Mouse (Mus musculus): ENCODE data around the gene Smim8.
A peak's percentile ranks its signal among the peaks of the same experiment; 100 is the strongest.
"Not testable (repeated sequence)": the region's sequence is repeated elsewhere in the genome, so short reads cannot be mapped to it uniquely, and the experiment has no call there.

Smim8 gene

GRCm38 (mm10) chr4:34777677-34778527 is at the start of gene Smim8:
Smim8 (minus strand) TSS chr4:34778423.
- peak; percentile 96 for DNase-seq (ENCODE audit: low spot score)

GRCm38 (mm10) chr4:34823901-34824300 is 45.7 kb upstream of the Smim8 start:
- no peak for DNase-seq (ENCODE audit: low spot score)

DNA sequence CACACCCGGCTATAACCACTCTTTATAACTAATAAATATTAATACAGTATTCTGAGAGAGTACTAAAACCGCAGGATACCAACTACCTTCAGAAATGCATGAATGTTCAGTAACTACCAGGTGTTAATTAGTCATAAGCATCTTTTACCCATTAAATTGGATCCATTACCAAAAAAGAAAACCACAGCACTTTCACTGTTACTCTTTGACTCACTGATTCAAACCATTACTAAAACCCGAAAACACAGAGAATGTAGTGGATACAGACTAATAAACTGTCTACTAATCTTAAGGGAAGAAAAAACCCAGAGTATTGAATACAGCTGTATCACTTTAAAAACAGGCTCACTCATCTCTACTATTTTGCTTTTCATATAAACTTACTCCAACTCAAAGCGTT is 41.7 kb upstream of the Smim8 start:
- no peak for DNase-seq (ENCODE audit: low spot score)

DNA sequence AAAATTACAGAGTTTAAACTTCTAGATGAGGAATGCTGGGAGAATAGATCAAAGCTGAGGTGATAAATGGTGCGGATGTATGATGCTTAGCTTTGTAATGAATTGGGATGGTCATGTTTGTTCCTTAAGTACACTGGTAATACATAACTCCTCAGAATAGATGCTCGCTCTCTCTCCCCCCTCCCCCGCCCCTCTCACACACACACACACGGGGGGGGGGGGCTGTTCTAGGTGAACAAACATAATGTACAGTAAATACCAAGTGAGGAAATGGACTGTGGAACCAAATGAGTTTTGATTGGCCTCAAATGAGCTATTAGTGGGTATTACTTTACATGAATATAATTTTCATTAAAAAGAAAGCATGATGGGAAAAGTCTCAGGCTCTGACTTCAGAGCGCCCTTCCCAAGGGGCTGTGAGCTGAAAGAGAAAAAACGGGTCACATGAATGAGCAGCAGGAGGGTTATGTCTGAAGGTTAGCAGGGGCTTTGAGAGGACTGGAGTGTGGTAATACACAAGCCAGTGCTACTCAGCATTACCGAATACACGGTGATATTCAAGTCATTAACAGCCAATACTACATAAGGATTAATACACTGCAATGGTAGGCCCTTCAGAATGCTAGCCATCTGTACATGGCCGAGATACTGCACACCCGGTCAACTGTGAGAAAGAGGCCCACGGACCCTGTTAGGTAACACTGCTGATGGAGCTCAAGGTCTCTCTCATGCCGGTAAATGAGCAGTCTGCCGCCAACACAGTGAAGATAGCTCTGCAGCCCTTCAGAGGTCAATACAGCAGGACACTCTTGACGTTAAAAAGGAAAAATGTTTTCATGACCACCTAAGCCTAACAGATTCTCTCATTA is 23.2 kb upstream of the Smim8 start:
- no peak for DNase-seq (ENCODE audit: low spot score)

- DNase-seq (ENCODE audit: low spot score), result no peak
Observed at GRCm38 (mm10) chr4:34798005-34798404, 19.8 kb upstream of the Smim8 start.

DNA sequence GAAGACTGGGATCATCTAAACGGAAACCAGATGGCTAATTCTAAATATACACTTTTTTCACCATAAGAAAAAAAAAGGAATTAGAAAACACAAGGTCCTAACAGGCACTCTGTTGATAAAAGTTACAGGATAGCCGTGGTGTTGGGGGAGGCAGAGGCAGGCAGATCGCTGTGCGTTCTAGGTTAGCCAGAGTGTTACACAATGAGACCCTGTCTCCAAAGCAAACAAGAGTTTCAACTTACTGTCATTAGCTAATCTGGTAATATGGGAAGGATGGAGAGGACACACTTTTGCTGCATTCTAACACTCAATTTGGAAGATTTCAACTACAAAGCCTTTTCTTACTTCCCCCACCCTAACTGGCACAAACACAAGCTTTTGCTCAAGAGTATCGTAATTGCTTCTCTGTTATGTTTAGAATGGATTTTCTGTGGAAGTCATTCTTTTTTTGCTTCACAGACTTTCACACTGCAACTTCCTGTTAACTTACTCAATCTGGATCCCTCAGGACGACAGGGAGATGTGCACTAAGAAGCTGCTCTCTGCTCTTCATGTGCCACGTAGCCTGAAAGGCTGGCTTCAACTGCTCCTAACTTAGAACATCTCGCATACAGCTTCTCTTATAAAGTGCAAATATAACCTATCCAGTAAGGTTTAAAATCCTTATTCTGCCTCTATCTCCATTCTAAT is 19.2 kb upstream of the Smim8 start:
- DNase-seq (ENCODE audit: low spot score), result no peak

DNA sequence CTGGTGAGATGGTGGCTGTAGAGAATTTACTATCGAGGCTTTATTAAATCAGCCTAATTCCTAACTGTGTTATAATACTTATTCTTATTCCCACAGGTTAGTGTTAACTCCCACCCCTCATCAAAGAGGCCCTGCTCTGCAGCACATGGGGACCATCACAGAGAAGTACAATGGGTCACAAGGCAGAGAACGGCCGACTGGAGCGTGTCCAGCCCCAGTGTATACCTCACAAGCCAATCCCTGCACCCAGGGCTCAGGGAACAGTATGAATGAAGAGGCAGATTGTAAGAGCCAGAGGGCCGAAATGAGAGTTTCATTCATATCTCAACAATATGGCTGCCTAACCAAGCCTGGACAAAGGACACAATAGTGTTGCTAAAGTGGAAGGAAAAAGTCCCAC is 18.1 kb upstream of the Smim8 start:
- no peak for DNase-seq (ENCODE audit: low spot score)

DNA sequence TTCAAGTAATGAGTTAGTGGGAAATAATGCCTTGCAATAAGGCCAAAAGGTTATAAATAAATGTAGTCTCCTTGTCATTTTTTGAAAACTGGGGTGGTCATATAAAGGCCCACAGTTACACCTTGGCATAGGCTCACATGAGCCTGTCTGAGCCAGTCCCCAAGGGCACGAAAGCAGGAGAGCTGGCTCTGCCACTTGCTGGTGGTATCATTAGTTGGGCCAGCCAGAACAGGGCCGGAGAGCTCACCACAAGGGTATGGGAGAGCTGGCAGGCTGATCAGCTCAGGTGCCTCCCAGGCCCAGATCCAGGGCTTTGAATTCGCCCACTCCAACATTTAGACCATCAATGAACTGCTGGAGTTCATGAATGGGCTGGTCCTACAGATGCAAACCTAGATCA is 8.3 kb upstream of the Smim8 start:
- no peak for DNase-seq (ENCODE audit: low spot score)

GRCm38 (mm10) chr4:34785646-34786045 is 7.4 kb upstream of the Smim8 start:
- no peak for DNase-seq (ENCODE audit: low spot score)

- DNase-seq (ENCODE audit: low spot score), result no peak
Observed at GRCm38 (mm10) chr4:34784865-34785264, 6.6 kb upstream of the Smim8 start.

DNA sequence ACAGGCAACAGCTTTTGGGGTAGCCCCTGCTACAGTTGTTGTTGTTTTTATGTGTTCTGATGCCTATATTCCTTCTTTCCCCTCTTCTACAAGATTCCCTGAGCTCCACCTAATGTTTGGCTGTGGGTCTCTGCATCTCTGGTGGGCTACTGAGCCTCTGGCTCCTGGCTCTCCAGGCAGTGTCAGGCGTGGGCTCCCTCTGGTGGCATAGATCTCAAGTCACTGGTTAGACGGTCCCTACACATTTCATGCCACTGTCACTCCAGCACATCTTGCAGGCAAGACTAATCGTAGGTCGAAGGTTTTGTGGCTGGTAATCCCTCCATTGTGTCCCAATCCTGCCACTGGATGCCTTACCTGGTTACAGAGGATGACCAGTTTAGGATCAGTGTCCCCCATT is 4.5 kb upstream of the Smim8 start:
- peak; percentile 45 for DNase-seq (ENCODE audit: low spot score)

DNA sequence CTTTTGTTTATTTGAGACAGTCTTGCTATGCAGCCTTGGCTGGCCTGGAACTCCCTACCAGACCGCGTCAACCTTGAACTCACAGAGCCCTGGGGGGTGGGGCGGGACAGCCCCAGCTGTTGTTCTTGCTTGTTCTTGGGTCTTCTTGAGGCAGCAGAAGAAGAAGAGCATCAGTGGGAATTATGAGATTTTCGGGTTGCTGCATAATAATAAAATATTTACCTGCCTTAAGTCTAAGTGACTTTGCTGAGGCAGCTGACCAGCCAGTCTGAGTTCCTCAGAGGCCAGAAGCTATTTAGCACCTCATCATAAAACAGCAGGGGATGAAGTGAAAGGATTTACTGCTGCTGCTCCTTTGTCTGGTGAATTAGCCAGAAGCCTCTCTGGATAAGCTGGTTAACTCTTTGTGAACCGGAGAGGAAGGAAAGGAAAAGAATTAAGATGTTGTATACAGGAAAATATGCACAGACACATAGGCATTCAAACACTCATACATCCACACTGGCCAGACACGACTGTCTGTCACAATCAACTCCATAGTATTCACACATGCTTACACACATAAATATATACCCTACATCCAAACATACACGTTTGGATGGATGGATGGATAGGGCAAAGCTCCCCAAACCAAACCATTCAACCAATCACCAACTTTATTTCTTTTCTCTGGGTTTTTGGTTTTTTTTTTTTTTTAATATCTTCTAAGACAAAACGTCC is 6.4 kb downstream of the Smim8 start:
- DNase-seq (ENCODE audit: low spot score), result peak; percentile 76

DNA sequence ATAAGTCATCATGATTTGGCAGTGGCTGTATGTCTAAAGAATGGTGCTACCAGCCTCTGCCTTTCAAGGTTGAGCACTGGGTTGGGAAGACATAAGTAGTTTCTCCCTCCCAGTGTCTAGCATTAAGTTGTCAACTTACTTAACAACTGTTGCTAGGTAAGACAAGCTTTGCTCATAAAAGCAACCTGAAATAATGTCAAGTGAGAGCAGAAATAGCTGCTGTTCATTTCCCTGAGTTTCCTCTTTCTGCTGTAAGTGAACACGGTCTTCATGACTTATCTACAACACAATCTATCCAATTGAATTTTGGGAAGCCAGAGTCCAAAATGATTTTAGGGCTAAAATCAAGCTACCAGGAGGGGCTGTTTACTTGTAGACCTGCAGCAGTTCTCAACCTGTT is 22.1 kb downstream of the Smim8 start, which contains the start of gene Gm136:
TSS of gene Gm136 (minus strand) at position 101 of the 400 bp plus-strand sequence.
- no peak for DNase-seq (ENCODE audit: low spot score)

DNA sequence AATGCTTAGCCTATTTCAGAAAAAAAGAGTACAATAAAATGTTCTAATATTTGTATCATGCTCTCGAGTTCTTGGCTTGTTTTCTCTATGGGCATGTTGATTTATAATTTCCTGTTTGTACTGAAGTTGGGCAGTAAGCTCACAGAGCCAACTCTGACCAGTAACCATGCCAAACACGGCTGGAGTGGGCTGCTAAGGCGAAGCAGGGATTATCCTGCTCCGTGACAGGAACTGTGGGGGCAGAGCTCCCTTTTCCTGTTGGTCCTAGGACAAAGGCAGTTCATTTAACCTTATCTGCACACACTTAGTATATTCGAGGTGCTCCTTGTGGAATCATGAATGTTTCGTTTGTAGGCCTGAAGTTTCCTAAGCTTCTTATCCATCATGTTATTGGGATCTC is 29.0 kb downstream of the Smim8 start:
- DNase-seq (ENCODE audit: low spot score), result no peak

DNA sequence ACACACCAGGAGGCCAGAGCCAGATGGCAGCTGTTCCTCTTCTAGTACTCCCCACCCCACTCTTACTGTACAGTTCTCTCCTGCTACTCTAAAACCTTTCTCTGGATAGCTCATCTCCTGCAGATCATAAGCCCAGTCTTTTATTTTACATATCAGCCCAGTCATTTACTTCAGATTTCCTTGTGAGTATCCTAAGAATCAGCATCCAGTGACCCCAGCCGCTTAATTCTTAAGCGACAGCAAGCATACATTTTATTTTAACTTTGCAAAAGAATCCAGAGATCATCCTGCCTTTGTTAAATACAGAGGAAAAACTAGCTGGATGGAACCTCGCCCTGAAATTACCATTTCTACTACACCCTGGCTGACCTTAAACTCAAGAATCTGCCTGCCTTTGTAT is 43.8 kb downstream of the Smim8 start:
- DNase-seq (ENCODE audit: low spot score), result no peak

GRCm38 (mm10) chr4:34733415-34733814 is 44.8 kb downstream of the Smim8 start:
- not testable (repeated sequence) for DNase-seq (ENCODE audit: low spot score)

- peak; percentile 91 for DNase-seq (ENCODE audit: low spot score)
Observed at GRCm38 (mm10) chr4:34729851-34730341, 48.3 kb downstream of the Smim8 start, which contains the start of gene Cfap206. Cfap206 (minus strand) TSS chr4:34730206.

DNA sequence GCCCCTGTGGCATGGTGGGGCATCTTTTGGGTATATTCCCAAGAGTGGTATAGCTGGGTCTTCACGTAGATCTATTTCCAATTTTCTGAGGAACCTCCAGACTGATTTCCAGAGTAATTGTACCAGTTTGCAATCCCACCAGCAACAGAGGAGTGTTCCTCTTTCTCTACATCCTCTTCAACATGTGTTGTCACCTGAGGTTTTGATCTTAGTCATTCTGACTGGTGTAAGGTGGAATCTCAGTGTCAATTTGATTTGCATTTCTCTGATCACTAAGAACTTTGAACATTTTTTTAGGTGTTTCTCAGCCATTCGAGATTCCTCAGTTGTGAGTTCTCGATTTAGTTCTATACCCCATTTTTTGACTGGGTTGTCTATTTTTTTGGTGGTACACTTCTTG is 52.5 kb downstream of the Smim8 start:
- not testable (repeated sequence) for DNase-seq (ENCODE audit: low spot score)

- DNase-seq (ENCODE audit: low spot score), result no peak
Observed at GRCm38 (mm10) chr4:34724306-34724705, 53.9 kb downstream of the Smim8 start.

GRCm38 (mm10) chr4:34723186-34723585 is 55.0 kb downstream of the Smim8 start:
- no peak for DNase-seq (ENCODE audit: low spot score)

DNA sequence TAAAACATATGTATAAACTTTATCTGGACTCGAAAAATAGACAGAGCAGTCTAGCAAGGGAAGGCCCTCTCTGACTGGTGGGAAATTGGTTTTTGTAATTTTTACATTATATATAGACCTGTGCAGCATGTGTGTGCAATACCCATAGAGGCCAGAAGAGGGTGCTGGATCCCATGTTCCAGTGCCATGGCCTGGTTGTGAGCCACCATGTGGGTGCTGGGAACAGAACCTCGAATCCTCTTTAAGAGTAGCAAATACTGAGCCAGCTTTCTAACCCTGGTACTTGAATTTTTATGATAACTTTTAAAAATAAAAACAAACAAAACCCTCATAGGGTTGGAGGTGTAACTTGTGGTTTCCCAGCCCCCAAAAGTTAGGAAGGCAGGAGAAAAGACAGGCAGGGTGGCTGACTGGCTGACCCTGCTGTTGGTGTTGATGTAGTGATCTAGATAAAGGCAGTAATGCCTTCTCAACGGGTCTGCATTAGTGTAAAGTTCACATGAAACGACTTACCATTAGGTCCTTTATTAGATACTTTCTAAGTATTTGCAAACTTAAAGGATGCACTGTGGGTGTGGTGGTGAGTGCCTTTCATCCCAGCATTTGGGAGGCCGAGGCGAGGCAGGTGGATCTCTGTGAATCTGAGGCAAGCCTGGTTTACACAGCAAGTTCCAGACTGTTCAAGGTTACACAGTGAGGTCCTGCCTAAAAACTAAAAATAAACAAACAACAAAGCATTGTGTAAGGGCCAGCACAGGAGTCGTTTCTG is 57.9 kb downstream of the Smim8 start:
- no peak for DNase-seq (ENCODE audit: low spot score)

Measured in embryo, embryonic 10.5 days (tissue).